Mouse (Mus musculus) gastrocnemius, postnatal 36 days (tissue): ENCODE measurements at regions not wholly inside any gene's neighbourhood (a gene's known extent, or its start where the extent isn't known, plus 50 kb on each side); places are given as distances from the start of the nearest gene placed in this dataset.

Source experiments
- DNase-seq, 2 experiments: peaks; one replicate each; pipeline ENCODE4 v3.0.0; 2022
- intact Hi-C: fragments of 180-260 bp; cut with DNase I; formaldehyde crosslinking; loops from one replicate; pipeline ENCODE4 v1.15.1; 2025

DNA sequence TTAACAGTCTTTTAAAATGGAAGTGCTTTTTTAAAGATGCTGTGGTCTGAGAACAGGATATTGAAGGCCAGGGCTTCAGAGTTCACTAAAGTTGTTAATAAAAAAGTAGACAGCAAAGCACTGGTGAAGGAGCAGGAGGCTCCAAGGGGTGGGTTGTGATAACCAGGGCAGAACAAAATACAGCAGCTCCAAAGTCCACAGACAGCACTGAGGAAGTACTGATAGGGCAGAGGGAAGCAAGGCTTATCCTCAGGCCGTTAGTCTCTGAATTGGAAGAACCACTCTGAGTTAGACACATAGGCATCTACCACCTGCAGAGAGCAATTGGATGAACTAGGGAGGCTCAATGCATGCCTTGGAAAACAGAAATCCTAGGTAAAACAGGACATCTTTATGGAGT is 62.1 kb downstream of the P2ry1 start:
- no peak for DNase-seq
- intact Hi-C loops, result no loop called here

DNA sequence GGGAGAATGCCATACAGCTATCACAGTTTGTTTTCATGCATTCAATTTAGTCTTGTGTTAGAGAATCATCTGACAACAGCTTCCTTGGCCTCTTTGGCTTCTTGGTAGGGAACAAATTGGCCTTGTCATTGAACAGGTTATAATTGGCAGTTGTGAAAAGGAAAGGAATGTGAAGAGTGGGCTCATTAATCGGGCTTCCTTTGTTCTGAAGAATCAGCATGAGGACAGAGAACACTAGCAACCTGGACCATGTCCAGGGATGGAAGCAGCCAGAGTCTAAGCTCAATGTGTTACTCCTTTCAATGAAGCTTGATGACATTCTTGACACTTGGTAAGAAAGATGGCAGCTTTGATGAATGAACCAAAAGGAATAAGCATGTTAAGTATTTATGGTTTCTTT is 64.5 kb downstream of the P2ry1 start:
- DNase-seq, result no peak
- intact Hi-C loops, result no loop called here

DNA sequence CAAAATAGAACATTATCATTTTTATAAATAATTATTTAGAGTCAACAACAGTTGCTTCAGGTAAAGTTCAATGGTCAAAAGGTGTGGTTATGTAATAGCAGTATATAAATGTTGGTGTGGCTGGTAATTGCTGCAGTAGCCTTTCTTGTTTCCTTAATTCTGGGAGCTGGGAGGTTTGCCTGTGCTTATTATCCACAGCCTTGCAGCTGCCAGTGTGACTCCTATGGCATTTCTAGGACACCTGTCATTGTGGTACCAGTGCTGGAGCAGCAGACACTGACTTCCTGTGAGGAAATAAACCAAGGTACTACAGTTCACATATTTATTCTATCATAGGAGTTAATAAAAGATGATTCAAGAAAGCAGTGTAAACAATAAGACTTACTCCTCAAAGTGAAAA is 65.6 kb downstream of the P2ry1 start:
- no peak for DNase-seq
- intact Hi-C loops, result no loop called here

DNA sequence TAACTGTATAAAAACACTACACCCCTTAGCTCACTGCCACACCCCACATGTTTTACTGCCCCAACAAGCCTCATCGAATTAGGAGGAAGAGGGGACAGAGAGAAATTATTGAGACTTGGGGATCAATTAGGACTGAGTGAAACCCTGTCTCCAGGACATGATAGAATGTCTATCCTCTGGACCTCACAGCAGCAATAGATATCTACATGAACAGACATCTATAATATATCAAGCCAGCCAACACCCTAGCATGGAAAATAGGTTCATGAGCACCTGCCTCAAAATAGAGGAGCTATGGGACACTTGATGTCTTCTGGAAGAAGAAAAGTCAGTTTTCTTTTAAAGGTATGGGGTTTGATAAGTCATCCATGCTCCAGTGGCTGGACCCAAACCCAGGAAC is 68.4 kb downstream of the P2ry1 start:
- DNase-seq, result no peak
- intact Hi-C loops, result no loop called here

GRCm38 (mm10) chr3:61072330-61072729 is 69.7 kb downstream of the P2ry1 start:
- intact Hi-C loops, result no loop called here
- DNase-seq, result no peak

DNA sequence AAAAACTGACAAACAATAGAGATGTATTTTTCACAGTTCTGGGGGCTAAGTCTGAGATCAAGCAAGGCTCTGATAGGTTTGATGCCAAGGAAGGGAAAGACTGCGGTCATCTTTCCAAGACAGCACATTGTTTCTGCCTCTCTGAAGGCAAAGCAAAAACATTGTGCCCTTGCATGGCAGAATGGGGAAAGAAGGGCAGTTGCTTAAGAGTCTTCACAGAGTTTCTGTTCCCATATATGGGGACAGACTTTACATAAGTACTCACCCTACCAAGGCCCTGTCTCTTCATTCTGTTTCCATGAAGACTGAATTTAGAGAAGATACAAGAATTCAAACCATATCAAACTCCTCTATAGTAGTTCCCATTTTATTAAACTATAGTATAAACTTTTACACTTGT is 70.5 kb downstream of the P2ry1 start:
- intact Hi-C loops, result no loop called here

DNA sequence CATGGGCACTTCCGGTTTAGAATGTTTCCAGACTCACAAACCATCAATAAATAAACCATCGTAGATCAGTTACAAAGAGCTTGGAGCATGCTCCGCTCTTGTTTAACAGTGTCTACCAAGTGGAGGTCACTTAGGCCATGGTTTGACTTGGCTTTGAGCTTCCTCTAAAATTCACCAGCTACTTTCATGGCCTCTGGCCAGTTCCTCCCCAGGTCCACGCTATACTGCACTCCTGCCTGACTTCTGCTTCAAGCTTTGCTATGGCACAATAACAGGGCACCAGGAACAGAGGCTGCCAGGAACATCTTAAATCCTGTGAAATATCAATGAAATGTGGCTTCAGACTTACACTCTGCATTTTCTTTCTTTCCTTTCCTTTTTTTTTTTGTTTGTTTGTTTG is 71.2 kb downstream of the P2ry1 start:
- intact Hi-C loops, result no loop called here

More for the DNA sequence above, 70.5 kb downstream of the P2ry1 start:
- no peak for DNase-seq

DNA sequence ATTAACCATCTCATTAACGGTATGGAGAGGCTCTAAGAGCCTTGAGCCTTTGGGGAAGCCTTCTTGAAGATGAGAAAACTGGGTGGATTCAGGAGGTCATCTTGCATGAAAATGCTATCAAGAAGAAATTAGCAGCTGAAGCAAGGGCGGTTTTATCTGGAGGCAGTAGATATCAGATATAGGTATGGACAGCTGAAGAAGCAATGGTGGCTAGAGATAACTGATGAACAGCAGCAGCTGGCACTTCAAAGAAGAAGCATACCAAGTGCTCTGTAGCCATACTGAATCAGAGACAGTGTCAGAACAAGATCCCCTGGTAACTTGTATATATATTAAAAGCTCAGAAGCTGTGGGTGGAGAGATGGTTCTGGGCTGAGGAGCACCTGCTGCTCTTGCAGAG is 73.2 kb downstream of the P2ry1 start:
- intact Hi-C loops, result no loop called here

More for the DNA sequence above, 71.2 kb downstream of the P2ry1 start:
- no peak for DNase-seq

GRCm38 (mm10) chr3:61089931-61090330 is 87.3 kb downstream of the P2ry1 start:
- intact Hi-C loops, result no loop called here

More for the DNA sequence above, 73.2 kb downstream of the P2ry1 start:
- no peak for DNase-seq

DNA sequence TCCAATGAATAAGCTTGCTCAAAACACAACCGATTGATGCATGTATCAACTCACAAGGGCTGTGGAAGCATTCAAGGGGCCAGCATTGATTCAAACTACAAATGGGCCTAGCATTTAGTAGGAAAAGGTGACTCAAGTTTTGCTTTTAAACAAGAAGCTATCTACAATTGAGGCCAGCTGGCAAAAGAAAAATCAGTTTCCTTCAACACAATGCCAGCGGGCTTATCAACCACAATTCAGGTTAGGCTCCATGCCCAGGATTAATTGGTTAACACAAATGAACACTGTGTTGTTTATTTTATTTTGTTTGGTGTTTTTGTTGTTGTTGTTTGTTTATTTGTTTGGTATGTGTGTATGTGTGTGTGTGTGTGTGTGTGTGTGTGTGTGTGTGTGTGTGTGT is 89.4 kb downstream of the P2ry1 start:
- intact Hi-C loops, result no loop called here
- DNase-seq, result no peak

More at GRCm38 (mm10) chr3:61089931-61090330, 87.3 kb downstream of the P2ry1 start:
- no peak for DNase-seq

DNA sequence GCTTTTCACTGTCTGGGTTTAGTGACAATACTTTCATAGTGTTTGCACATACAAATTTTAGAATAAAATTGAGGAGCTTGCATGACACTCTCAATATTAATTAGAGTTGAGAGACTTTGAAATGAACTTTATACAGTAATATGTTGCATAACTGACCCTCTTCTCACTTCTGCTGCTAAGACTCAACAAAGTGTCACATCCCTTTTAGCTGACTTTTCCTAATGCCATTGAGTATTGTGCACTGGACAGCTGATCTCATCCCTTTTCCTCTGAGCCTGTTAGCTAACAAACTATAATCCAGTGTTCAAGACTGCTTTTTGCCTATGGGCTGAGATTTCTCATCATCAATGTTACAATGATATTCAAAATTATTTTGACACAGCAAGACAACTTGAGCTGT is 113.8 kb downstream of the P2ry1 start:
- intact Hi-C loops, result no loop called here
- no peak for DNase-seq

DNA sequence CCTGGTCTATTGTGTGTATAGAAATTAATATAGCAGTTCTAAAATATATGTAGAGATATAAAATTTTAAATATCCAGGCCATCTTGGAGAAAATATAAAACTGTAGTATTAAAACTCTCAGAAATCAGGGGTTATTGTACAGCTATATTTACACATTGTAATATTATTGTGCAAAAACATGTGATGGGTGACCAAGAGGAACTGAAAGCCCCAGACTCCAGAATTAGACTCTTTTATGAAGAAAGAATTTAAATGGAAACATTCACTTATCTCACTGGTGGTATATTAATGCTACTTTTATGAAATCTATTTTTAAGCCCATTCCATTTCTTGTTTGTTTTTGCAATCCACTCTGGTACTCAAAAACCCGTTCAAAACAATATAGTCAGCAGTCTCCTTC is 130.5 kb downstream of the P2ry1 start:
- no peak for DNase-seq
- intact Hi-C loops, result no loop called here

DNA sequence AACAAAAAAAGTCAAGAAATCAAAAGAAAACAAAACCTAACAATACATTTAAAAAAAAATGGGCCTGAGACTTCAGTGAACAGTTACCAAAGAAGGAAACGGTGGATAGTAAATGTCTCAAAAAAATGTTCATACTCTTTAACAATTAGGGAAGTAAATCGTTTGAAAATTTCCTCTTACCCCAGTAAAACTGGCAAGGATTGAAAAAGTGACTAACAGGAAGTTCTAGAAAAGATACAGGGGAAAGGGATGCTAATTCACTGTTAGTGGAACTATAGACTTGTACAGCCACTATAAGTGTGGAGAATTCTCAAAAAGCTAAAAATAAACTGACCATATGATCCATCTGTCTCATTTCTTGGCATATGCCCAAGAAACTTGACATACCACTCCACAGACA is 151.5 kb downstream of the P2ry1 start:
- intact Hi-C loops, result no loop called here
- no peak for DNase-seq

DNA sequence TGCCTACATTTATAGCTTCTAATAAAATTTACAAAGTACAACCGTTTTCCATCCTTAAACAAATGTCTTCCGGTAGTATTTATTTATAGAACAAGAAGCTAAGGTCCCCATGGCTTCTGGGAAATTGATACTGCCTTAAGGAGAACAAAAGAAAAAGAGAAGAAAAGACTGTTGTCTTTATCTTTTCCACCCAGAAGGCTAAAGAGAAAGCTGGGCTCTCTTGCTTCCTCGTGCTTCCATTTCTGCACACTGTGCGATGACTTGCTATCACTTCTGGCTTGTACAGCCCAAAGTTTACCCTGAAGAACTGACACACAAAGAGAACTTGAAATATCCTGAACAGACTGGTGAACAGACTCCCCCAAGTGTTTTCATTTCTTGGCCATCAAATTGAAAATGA is 157.2 kb downstream of the P2ry1 start:
- no peak for DNase-seq
- intact Hi-C loops, result no loop called here

GRCm38 (mm10) chr3:61161384-61161783 is 158.8 kb downstream of the P2ry1 start:
- intact Hi-C loops, result no loop called here
- no peak for DNase-seq

GRCm38 (mm10) chr3:61185789-61186188 is 175.6 kb upstream of the Rap2b start:
- intact Hi-C loops, result no loop called here
- peak in 1 of 2 experiments; percentile 7 for DNase-seq

- DNase-seq, result no peak
- intact Hi-C loops, result no loop called here
These were observed 172.8 kb upstream of the Rap2b start for GRCm38 (mm10) chr3:61188662-61189061.

GRCm38 (mm10) chr3:61216562-61216961 is 144.9 kb upstream of the Rap2b start:
- no peak for DNase-seq
- intact Hi-C loops, result no loop called here

GRCm38 (mm10) chr3:61224505-61224904 is 136.9 kb upstream of the Rap2b start:
- no peak for DNase-seq
- intact Hi-C loops, result no loop called here

- intact Hi-C loops, result no loop called here
- DNase-seq, result no peak
These were observed 136.4 kb upstream of the Rap2b start for GRCm38 (mm10) chr3:61225054-61225453.

DNA sequence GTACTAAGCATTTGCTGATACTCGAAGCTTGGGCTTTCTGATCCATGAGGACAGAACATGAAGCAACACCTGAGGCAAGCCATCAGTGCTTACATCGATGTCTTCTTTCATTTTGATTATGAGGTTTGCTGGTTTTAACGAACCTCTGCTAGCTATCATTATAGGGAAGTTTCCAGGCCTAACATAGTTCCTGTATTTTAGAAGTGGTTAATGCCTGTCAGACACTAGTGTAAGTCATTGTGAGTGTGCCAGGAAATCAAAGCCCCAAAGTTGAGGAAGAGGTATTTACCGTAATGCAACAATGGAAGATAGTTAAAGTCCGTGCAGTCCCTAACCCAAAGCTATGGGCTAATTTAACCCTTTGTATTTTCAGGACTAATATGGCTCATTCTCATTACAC is 120.1 kb upstream of the Rap2b start:
- DNase-seq, result no peak
- intact Hi-C loops, result no loop called here

- intact Hi-C loops, result no loop called here
- no peak for DNase-seq
These were observed 117.4 kb upstream of the Rap2b start for GRCm38 (mm10) chr3:61243876-61244527.

- DNase-seq, result no peak
- intact Hi-C loops, result no loop called here
These were observed 115.0 kb upstream of the Rap2b start for GRCm38 (mm10) chr3:61246429-61246828.
